Mouse (Mus musculus) lung, postnatal 10 days (tissue): Measurements from ENCODE around the gene Iqcg.

Source experiments
- DNase-seq: peaks from one replicate; pipeline ENCODE4 v3.0.0; 2021

Iqcg gene

DNA sequence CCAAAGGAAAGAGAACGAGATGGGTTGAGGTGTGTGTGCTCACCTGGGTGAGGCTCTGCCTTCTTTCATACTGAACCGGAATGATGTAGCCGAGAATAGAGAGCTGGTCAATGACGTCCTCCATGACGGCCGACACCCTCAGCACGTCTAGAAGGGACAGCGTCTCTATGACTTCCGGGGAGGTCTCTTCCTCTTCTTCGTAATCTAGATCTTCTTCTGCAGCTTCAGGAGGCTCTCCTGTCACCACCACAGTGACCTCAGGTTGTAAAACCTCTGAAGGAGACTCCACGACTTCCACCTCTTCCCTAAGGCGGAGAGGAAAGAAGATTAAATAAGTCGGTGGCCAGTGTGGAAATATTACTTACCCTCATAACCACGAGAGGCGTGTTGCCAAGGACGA, 6.2 kb downstream of the Iqcg start:
- DNase-seq, result no peak

DNA sequence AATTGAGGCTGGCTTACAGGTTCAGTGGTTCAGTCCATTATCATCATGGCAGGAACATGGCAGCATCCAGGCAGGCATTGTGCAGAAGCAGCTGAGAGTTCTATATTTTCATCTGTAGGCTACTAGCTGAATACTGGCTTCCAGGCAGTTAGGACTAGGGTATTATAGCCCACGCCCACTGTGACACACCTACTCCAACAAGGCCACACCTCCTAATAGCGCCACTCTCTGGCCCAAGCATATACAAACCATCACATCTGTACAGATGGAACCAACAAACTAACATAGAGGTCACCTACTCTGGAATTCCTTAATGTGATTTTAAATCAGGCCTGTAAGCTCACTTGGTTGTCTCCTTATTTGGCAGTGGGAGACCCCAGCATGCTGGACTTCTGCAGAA, 7.3 kb downstream of the Iqcg start:
- no peak for DNase-seq

DNA sequence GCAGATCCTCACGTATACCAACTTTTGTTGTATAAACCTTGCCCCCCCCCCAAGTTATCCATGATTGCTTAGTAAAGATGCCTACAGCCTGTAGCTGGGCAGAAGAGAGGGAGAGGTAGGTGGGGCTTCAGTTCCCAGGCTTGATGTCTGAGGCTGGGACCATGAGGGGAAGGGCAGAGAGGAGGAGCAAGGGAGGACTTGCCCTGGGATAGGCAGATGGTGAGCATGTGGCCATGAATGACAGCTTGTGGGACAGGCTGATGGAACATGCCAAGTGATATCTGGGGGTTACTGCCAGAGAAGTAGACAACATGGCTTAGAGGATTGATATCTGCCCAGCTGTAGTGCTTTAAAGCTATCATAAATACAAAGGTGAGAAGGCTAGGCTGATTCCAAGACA, 8.0 kb downstream of the Iqcg start:
- DNase-seq, result no peak

DNA sequence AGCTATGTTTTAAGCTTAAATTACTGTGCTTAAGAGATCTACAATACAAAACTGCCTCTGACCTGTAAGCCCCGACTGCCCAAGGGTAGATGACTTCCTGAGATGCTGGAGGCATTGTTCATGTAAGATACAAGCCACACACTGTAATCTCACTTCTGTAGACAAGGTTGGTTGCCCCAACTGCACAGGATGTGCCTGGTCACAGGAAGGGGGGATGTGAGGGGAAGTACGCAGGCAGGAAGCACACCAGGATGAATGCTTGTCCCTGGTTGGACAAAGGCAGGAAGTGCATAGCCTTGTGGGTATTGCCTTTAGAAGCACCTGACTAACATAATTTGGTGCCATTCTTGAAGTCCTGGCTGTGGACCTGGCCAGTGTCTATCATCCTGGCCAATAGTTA, 12.8 kb downstream of the Iqcg start:
- no peak for DNase-seq

DNA sequence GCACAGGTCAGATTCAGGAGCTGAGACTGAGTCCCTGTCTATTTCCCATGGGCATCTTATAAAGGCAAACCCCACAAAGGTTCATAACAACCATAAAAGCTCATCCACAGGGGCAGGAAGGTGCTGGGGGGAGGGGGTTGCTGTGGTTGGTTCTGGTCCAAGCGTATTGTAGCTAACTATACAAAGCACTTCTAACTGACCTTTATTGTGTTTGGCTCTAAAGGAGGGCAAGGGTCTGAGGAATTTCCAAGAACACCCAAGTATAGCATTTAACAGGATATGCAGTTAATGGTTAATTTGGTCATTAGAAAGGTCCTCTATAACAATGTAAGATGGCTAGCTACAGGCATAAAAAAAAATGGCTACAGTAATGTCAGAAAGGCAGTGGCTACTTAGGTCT, 13.3 kb downstream of the Iqcg start:
- DNase-seq, result no peak

DNA sequence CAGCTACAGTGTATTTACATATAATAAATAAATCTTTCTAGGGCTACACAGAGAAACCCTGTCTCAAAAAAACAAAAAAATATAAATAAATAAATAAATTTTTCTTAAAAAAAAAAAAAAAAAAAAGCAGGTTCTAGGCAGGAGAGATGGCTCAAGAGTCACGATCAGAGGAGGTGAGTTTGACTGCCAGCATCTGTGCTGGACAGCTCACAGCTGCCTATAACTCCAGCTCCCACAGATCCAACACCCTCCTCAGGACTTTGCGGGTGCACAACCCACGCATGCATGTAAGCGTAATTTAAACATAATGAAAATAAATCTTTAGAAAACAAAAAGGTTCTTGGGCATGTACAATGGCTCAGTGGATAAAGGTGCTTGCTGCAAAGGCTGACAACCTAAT, 20.0 kb downstream of the Iqcg start:
- DNase-seq, result peak; percentile 37

DNA sequence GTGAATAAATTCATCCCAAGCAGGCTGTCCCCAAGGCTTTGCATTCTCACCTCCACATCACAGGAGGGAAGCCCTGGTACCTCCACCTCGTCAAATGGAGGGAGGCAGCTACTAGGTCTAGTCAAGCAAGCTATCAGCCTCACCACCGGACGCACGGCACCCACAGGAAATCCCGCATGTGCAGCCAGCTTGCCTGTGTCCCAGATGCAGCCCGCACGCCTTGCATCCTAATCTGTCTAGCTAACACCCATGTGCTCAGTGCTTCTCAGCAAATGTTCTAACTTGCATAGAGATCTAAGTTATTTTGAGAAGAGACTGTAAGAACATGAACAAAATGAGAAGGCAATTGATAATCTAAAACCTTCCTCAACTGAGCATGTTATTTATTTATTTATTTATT, 29.7 kb downstream of the Iqcg start:
- DNase-seq, result no peak

DNA sequence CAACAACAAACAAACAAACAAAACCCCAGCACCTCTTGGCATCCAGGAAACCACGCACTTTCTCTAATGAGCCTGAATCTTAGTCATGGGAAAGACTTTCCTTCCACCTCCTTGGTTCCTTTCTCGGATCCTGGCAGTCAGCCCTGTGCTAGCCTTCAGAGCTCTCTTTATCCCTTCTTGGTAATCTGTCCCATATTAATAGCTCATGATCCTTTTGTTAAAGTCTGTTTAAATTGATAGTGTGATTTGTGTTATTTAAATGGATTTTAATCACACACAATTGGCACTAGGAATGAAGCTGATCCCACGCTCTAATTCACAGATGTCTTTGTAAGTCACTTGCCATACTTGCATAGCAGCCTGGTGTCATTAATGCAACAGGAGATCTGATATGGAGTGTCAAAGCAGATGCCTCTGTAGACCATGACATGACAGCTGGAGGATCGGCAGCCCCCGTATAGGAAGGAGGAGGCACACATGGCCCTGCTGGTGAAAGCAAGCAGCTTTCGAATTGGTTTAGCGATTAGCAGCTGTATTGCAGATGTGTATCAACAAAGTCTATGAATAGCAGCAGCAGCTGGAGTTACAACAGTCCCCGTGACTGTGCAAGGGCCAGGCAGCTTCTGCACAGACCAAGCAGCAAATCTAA, 31.4 kb downstream of the Iqcg start:
- DNase-seq, result peak; percentile 12

DNA sequence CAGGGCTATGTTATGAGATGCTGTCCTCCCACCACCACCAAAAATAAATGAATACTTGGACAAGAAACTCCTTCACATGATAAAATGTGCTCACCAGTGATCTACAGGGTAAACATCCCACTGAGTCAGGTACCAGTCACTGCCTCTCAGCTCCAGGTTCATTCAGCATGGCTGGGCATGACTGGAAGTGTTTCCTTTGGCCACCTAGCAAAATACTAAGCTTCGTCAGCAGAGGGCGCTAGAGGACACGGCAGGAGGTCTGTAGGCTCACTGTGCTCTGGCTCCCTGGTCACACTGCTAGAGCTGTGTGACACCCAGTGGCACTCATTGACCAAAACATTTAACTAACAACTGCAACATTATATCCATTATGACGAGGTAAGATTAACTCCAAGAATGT, 32.3 kb downstream of the Iqcg start:
- DNase-seq, result peak; percentile 92

DNA sequence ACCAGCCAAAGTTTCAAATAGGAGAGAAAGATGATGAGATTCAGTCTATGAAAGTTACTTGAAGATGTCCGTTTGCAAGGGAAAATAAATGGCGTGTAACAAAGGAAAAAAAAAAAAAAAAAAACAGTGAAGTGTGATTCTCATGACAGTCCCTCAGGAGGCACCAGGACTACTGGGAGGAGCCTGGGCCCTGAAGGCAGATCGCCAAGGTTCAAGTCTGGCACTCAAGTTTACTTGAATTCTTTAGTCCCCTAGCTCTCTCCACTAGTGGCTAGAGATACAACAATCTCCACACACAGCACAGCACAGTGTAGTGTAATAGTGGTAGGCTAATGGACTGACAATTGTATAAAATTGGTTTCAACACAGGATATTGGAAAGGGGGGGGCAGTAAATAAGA, 34.6 kb downstream of the Iqcg start:
- DNase-seq, result peak; percentile 68

DNA sequence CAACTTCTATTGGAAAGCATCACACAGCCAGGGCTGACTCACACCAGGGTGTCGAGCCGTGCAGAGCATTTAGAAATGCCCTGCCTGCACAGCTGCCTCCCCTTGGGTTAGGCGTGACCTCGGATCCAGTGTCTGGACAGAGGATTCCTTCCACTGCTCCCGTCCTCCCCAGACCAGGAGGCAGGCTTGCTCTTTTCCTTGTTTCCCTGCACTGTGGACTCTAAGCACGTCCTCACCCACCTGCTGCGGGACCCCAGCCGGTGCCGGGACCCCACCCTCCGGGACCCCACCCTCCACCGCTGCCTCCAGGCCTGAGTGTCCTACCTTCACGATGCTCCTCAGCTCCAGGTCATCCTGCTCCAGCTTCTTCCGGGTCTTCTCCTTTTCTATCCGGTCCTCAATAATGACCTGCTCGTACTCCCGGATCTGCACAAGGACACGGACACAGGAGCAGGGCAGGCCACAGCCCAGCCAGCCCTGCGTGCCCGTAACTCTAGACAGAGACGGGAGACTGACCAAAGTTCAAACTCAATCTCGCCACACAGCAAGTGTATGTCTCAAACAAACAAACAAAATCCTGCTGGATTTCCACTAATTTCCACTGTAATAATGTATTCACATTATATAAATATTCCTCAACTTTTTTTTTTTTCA, 36.8 kb downstream of the Iqcg start:
- DNase-seq, result no peak

DNA sequence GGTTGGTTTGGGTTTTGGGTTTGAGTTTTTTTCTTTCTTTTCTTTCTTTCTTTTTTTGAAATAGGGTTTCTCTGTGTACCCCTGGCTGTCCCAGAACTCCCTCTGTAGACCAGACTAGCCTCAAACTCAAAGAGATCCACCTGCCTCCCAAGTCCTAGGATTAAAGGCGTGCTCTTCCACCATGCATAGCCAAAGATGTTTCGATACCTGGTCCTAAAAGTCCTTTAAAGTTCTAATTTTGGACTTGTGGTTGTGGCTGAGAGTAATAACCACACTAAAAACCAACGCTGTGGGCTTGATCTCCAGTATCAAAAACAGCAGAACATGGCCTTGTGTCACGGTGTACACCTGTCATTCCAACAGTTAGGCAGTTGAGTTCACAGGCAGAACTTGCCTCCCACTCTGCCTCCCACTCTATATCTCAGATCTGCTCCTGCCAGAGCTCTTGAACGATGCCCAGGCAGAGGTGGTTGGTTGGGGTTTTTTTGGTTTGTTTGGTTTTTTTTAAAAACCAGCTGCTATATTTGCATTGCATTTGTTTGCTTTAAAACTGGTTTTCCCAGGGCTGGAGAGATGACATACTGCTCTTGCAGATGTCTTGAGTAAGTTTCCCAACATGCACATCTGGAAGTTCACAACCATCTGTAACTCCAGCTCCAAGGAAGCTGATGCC, 38.2 kb downstream of the Iqcg start:
- no peak for DNase-seq

DNA sequence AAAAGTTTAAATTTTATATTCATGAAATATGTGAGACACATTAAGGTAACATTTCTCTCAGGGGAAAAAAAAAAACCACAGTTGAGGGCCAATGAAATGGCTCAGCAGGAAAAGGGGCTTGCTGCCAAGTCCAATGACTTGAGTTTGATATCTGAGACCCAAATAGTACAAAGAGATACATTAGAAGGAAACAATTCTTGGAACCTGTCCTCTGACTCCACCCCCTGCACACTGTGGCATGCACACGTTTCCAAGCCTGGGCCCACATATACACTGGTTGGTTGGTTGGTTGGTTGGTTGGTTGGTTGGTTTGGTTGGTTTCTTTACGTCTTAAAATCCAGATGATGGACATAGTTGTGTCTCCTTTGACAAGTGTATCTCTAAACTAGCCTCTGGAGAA, 40.0 kb downstream of the Iqcg start:
- DNase-seq, result no peak

DNA sequence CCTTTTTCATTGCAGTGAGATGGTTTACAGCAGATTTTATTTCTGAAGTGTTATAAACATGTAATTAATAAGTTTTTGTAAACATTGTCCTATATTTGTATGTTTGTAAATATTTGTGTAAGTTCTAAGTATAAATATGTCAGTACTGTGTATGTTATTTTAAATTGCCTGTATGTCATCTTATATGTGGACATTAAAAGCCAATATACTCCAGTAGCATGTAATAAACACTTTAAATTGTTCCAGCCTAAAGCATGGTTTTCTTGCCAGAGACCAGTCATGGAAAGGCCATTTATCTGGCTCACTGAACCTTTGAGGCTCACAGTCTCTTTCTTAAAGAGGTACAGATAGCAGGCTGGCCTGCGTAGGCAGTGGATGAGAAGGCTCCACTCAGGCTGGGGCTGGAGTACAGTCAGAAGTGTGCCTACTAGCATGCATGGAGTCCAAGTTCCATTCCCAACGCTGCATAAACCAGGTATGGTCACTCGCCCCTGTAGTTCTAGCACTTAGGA, 40.6 kb downstream of the Iqcg start:
- no peak for DNase-seq

DNA sequence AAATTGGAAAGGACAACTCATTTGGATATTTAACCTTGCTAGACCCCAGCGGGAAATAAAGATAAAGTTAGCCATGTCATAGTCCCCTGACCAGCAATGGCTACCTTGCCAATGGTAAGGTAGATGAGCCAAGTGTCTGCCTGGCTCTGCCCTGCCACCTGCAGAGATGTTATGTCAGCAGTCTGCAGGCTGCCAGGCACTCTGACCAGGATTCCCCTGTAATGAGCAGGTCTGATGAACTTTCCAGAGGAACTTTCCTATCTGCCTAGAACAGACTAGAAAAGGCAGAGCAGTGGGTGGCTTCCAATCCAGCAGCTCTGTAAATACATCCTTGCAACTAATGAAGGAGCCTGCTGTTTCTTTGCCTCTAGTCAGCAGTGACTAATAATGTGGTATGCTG, 41.1 kb downstream of the Iqcg start:
- no peak for DNase-seq

DNA sequence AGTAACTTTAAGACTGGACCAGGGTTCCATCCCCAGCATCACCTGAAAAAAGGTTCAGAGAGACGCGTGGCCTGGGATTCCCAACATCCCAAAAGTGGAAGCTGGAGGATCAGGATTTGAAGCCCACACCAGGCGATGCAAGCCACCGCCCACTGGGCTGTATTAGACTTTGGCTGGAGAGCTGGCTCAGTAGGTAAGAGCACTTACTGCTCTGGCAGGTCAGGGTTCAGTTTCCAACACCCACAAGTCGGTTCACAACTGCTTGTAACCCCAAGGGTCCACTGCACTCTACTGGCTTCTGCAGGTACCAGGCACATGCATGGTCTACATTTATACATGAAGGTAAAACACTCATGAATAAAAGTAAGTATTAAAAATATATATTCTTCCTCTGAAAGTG, 42.2 kb downstream of the Iqcg start:
- DNase-seq, result no peak

DNA sequence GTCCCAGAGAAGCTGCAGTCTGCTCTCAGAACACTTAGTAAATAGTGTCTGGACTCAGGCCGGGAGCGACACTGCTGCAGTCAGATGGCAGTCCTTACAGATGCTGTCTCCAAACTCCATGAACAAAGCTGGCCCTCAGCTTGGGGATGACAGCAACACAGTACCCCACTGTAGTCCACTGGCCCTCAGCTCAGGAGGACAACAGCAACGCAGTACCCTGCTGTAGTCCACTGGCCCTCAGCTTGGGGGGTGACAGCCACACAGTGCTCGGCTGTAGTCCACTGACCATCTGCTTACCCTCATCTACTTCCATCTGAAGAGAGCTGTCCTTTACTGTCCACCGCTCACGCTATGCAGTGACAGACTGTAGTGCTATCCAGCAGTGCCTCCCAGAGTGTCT, 45.9 kb downstream of the Iqcg start:
- no peak for DNase-seq

DNA sequence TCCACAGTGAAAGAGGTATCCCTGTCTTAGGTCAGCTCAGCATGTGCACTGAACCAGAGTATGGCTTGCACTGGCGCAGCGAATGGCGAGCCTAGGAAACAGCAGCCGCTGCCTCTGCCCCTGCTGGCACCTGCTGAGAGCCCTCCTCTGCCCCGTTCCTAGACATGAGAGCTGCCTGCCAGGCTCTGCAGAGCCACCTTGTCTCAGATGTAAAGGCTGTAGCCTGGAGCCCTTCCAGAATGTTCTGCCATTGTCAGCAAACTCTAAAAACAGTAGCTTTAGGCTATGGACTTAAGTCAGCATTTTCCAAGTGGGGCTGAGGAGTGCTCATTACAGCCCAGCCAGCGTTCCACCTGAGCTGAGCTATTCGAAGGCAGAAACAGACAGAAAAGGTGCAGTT, 48.6 kb downstream of the Iqcg start:
- no peak for DNase-seq

DNA sequence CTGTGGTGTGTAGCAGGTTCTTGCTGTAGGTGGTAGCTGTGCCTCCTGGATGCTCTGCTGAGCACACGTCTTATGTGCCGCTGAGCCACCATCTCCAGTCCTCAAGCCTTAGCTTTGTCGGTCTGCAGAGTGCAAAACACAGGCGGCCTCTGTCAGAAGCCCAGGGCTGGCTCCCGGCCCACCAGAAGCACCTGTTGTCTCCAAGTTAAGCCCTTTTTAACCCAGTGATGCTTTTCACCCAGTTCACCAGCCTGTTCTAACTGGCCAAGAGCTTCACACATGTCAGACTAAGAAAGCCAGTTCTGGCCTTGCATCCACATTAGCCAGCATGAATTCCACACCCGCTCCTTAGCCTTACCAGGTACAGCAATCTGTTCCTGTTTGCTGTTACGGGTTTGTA, 49.1 kb downstream of the Iqcg start:
- DNase-seq, result no peak

DNA sequence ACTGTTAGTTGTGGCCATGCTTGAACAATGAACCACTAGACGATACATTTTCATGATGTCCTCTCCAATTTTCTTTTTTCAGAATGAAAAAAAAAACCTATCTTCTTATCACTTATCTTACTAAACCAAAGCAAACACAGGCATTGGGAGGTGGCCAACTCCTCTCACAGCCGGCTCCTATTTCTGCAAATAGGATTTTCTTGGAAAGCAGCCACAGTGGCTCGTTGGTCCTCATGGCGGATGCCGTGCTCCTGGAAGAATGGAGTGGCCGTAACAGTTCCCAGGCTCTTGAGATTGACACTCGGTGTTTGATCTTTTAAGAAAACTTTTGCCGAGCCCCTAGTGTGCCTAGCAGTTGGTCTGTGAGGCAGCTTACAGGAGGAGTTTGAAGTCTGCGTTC, 50.8 kb downstream of the Iqcg start:
- DNase-seq, result peak; percentile 64

DNA sequence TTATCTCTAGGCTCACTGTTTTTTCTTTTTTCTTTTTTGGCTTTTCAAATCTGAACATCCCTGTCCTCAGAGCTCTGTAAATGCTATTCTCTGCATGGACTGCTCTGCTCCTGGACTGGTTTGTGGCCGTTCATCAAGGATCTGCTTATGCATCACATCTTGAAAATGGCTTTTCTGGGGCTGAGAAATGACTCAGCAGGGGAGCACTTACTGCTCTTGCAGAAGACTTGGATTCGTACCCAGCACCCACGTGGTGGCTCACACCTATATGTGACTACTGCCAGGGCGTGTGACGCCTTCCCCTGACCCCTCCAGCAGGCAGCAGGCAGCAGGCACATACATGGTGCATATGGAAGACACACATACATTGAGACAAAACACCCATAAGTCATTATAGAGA, 63.9 kb downstream of the Iqcg start:
- DNase-seq, result no peak

DNA sequence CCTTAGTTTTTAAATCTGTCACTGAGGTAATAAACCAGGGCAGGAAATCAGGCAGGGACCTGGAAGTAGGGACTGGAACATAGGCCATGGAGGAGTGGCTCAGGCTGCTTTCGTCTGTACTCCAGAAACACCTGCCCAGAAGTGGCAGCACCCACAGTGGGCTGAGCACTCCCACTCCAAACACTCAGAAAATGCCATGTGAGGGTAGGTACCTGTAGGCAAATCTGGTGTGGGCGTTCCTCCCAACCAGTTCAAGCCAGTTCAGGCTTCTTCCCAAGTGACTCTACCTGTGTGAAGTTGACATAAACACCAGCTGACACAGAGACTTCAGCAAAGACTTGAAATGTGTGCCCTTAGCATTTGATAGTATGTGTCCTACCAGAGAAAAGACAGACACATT, 71.4 kb downstream of the Iqcg start:
- DNase-seq, result peak; percentile 44

DNA sequence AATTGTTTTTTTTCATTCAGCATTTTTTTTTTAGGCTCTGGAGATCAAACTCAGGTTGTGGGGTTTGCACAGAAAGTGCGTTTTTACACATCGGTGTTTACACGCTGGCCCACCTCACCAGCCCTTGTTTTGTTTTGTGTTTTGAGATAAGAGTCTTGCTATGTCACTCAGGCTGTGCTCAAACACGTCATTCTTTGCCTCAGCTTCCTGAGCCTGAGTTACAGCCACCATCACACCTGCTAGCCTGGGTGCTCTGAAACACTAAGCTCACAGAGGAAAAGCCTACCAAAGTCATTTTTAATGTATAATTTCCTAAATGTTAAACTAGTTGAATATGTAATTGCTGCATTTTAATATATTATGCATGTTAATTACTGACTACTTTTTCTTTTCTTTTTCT, 74.6 kb downstream of the Iqcg start:
- DNase-seq, result no peak

DNA sequence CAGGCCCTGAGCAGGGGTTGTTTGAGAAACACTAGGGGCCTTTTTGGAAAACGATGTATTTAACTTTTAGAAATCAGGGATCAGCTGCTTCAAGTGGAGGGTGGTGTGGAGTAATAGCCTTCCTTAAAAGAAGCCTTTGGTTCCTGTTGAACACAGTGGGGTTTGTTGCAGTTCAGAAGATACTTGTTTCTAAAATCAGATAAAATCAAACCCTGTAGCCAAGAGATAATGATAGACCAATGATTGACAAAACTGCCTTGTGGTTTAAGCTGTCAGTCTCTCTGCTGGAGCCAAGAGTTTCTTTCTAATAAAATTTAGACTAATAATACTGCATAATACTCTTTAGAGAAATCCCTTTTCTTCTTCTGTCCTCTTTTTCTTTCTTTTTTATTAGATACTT, 75.8 kb downstream of the Iqcg start:
- no peak for DNase-seq

DNA sequence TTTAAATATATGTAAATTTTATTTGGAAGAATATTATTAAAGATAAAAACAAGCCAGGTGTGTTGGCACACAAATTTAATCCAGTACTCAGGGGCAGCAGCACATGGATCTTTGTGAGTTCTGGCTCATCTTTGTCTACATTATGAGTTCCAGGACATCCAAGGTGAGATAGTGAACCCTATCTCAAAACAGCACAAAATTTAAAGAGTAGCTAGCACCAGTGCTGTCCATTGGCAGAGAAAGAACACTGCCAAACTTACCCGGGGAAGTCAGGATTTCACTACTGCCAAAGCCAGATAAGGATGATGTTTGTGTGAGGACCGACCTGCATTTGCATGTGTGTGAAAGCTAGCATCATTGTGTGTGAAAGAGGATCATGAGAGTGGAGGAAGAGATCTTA, 83.0 kb downstream of the Iqcg start:
- no peak for DNase-seq
